Mouse (Mus musculus) G1E (cell line): ENCODE data around the gene Rpl29.

Source experiments
- CTCF ChIP-seq: IDR thresholded peaks from 2 replicates; pipeline ENCODE4 v1.5.1; 2012; ENCODE audit warnings: low read depth, low read length, inconsistent platforms, mixed read lengths
- GATA1 ChIP-seq: IDR thresholded peaks from 2 replicates; pipeline ENCODE4 v1.6.1; 2012; ENCODE audit warnings: borderline replicate concordance, low read length, inconsistent platforms, mixed read lengths
- GATA2 ChIP-seq: IDR thresholded peaks from 2 replicates; pipeline ENCODE4 v1.6.1; 2012; ENCODE audit warnings: low read depth, low read length, inconsistent platforms, borderline replicate concordance
- POLR2AphosphoS5 ChIP-seq: IDR thresholded peaks from 2 replicates; pipeline ENCODE4 v1.6.1; 2012; ENCODE audit warnings: low read depth, low read length, inconsistent platforms; ENCODE audit not compliant: insufficient replicate concordance
- TAL1 ChIP-seq: conservative IDR thresholded peaks from 2 replicates; pipeline ENCODE4 v1.6.1; 2012; ENCODE audit warnings: low read depth, low read length, inconsistent platforms, mixed read lengths

- TF ChIP-seq CTCF (no peak), GATA1 (no peak), GATA2 (no peak), TAL1 (no peak), POLR2AphosphoS5 (no peak)
Measured at GRCm38 (mm10) chr9:106453271-106454070, 24.2 kb downstream of the Rpl29 start, which contains the start of gene Pcbp4.
